Mouse (Mus musculus) liver, postnatal 0 days (tissue): ENCODE data around the gene Hoxb3.

Source experiments
- CTCF ChIP-seq: sonication (generic); IDR thresholded peaks from 2 replicates; pipeline ENCODE4 v1.5.1; 2016; ENCODE audit warnings: antibody characterized with exemption, low read depth
- EP300 ChIP-seq: IDR thresholded peaks from 2 replicates; pipeline ENCODE4 v1.6.1; 2016; ENCODE audit warnings: antibody characterized with exemption, low read depth, mild to moderate bottlenecking

- TF ChIP-seq CTCF: no peak
- TF ChIP-seq EP300: no peak
Observed at GRCm38 (mm10) chr11:96300354-96301063, 22.6 kb upstream of the Hoxb3 start.
